Mouse (Mus musculus) C2C12 (cell line): ENCODE data around the gene Ei24.

Source experiments
- CEBPB ChIP-seq: IDR thresholded peaks from one replicate; pipeline ENCODE4 v1.6.1; 2011; ENCODE audit warnings: low read depth, mild to moderate bottlenecking, control low read depth, moderate library complexity
- CTCF ChIP-seq: IDR thresholded peaks from one replicate; pipeline ENCODE4 v1.5.1; 2011; ENCODE audit not compliant: control insufficient read depth, insufficient read depth, insufficient read length
- MAX ChIP-seq: IDR thresholded peaks from one replicate; pipeline ENCODE4 v1.6.1; 2011; ENCODE audit warnings: mild to moderate bottlenecking, control low read depth
- MYOD1 ChIP-seq: IDR thresholded peaks from one replicate; pipeline ENCODE4 v1.6.1; 2011; ENCODE audit warnings: low read depth; ENCODE audit not compliant: control insufficient read depth, insufficient read length
- MYOG ChIP-seq: IDR thresholded peaks from one replicate; pipeline ENCODE4 v1.6.1; 2011; ENCODE audit not compliant: control insufficient read depth, insufficient read length; ENCODE audit errors: extremely low read depth
- USF1 ChIP-seq: IDR thresholded peaks from one replicate; pipeline ENCODE4 v1.6.1; 2011; ENCODE audit warnings: low read depth, mild to moderate bottlenecking, control low read depth, moderate library complexity

DNA sequence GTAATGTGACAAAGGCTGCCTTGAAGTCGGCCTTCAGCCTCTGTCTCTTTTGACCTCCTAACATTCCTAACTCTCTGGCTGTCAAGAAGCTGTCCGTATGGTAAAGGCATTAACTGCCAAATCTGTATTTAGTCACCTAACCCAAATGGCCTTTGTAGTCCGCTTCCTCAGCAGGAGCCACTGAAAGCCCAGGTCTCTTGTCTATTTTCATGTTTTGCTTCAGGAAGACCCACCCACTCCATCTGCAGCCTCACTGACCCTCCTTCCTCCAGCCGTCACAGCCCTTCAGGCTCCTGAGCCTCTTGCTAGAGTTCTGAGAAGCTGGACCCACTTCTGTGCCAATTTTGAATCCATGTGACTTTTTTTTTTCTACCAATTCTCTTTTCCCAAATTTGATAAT lies 21.7 kb upstream of the Ei24 start:
- no peak for TF ChIP-seq MYOD1
- TF ChIP-seq CTCF = no peak
- TF ChIP-seq USF1 = no peak
- no peak for TF ChIP-seq MAX
- TF ChIP-seq CEBPB = no peak
- TF ChIP-seq MYOG = no peak
